Mouse (Mus musculus) cerebellum, adult 2 months (tissue): ENCODE measurements around the gene Fam120a.

Source experiments
- CTCF ChIP-seq: fragments of 200-500 bp; IDR thresholded peaks from 2 replicates; pipeline ENCODE4 v1.5.1; 2011; ENCODE audit warnings: low read depth, mild to moderate bottlenecking, control low read depth, low read length, moderate library complexity, borderline replicate concordance; ENCODE audit not compliant: insufficient read depth
- POLR2A ChIP-seq: fragments of 200-500 bp; IDR thresholded peaks from 2 replicates; pipeline ENCODE4 v1.6.1; 2011; ENCODE audit warnings: low read length, control low read depth, borderline replicate concordance; ENCODE audit not compliant: insufficient read depth

DNA sequence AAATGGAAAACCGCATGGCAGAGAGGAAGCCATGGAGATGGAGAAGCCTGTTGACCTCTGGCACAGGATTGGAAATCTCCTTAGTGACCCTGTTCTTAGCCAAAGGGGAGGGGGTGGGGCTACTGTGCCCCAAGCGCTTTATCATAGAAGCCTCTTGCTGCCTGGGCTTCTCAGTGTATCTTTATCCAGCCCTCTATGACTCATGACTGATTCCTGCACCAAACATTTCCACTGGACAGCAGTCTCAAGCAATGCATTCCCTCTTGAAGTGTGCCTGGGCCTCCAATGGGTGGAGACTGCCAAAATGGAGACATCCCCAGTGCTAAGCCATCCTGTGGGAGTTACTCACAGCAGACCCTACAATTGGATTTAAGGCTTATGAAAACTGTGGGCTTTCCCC, 22.3 kb upstream of the Fam120a start:
- TF ChIP-seq CTCF (no peak), POLR2A (no peak)
